Mouse (Mus musculus) small intestine, adult 2 months (tissue): Measurements from ENCODE around the gene Ctnnd1.

Experiments used
- CTCF ChIP-seq: fragments of 200-500 bp; IDR thresholded peaks from 2 replicates; pipeline ENCODE4 v1.5.1; 2012; ENCODE audit warnings: low read depth, mild to moderate bottlenecking, control low read depth, inconsistent platforms, low read length, moderate library complexity, mixed read lengths; ENCODE audit not compliant: insufficient replicate concordance, insufficient read length; ENCODE audit errors: extremely low read depth
- POLR2A ChIP-seq: fragments of 200-500 bp; IDR thresholded peaks from 2 replicates; pipeline ENCODE4 v1.6.1; 2012; ENCODE audit warnings: low read depth, mild to moderate bottlenecking, control low read depth, inconsistent platforms, low read length, moderate library complexity

DNA sequence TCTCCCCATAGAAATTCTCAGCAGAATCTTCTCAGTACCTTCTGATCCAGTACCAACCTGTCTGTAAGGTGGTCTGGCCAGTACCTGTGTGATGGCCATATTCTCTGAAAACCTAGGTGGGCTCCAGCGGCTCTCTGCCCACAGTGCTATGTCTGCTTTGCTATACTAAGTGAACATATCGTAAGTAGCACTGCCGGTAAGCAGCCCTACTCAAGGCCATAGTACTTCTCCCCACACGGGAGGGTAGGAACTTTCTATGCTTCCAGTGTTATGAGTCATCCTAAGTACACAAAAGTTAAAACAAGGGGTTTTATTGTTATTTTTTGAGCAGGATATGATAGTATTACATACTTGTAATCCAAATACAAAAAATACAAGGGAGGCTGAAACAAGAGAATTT, 16.6 kb downstream of the Ctnnd1 start:
- TF ChIP-seq CTCF, result no peak
- no peak for TF ChIP-seq POLR2A
